Mouse (Mus musculus): ENCODE data around the gene Dnaaf5. TPM values are rescaled to one million over a fixed set of nuclear protein-coding genes. Genes with fewer than 3 reads are reported as not detected.

Gene Dnaaf5
- polyA plus RNA-seq, 1 experiment, result 26.3 TPM

GRCm38 (mm10) chr5:139208871-139209684 is 59.1 kb downstream of the Dnaaf5 start:
- H3K4me2 ChIP-seq (ENCODE audit: low read depth), result peak overlapping the region; percentile 44
- no peaks in the 10 kb centered on the region for H3K27me3 ChIP-seq (ENCODE audit: control insufficient read depth, insufficient read depth, insufficient read length)
- H3K4me3 ChIP-seq, result no peak overlapping the region
- H3ac ChIP-seq (ENCODE audit: control insufficient read depth, insufficient read length), result no peak overlapping the region
- TF ChIP-seq CEBPB (IDR thresholded peaks at IDR 0.05; ENCODE audit: insufficient read depth, poor library complexity, severe bottlenecking) (no peak), E2F4 (IDR thresholded peaks at IDR 0.05; ENCODE audit: insufficient read depth) (no peak), POLR2A (IDR thresholded peaks at IDR 0.05; ENCODE audit: insufficient read length, low read depth) (no peak), POLR2AphosphoS2 (IDR thresholded peaks at IDR 0.05; ENCODE audit: insufficient read length, low read depth) (no peak)
- peaks cover 16% of the 10 kb centered on the region for H3K36me3 ChIP-seq (ENCODE audit: control insufficient read depth, insufficient read depth)
- peaks cover 92% of the 10 kb centered on the region for H3K79me2 ChIP-seq (ENCODE audit: control insufficient read depth, insufficient read depth)

DNA sequence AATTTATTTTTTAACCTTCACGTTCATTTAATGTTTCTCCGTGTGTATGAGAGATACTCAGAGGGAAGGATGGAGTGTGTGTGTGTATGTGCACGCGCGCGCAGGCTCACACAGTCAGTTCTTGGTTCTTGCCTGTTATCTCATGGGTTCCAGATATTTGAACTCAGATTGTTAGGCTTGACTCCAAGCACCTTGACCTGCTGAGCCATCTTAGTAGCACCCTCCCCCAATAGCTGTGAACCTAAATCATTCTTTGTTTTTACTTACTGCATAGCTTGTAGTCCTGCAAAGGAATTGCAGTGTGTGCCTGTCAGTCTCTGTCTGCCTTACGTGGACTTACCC is 59.6 kb downstream of the Dnaaf5 start:
- H3ac ChIP-seq (ENCODE audit: control insufficient read depth, insufficient read length), result no peak overlapping the region
- H3K4me3 ChIP-seq, result no peak overlapping the region
- no peak overlapping the region for H3K4me2 ChIP-seq (ENCODE audit: low read depth)
- TF ChIP-seq SRF (IDR thresholded peaks at IDR 0.05; ENCODE audit: control insufficient read depth, insufficient read length, low read depth), result no peak
- no peak for TF ChIP-seq TCF3 (IDR thresholded peaks at IDR 0.05; ENCODE audit: insufficient read length, low read depth)
- TF ChIP-seq TCF12 (IDR thresholded peaks at IDR 0.05; ENCODE audit: insufficient read depth, poor library complexity, severe bottlenecking), result no peak
- no peak for TF ChIP-seq E2F4 (IDR thresholded peaks at IDR 0.05; ENCODE audit: insufficient read depth)
- no peak for TF ChIP-seq MAX (IDR thresholded peaks at IDR 0.05; ENCODE audit: low read depth)
- no peak for TF ChIP-seq POLR2A (IDR thresholded peaks at IDR 0.05; ENCODE audit: insufficient read length, low read depth)
- no peak for TF ChIP-seq MYOD1 (IDR thresholded peaks at IDR 0.05; ENCODE audit: control insufficient read depth in 1 of 3, insufficient read length in 2 of 3, low read depth in 2 of 3)
- no peak for TF ChIP-seq CEBPB (IDR thresholded peaks at IDR 0.05; ENCODE audit: insufficient read depth, poor library complexity, severe bottlenecking)
- no peak for TF ChIP-seq MYOG (IDR thresholded peaks at IDR 0.05; ENCODE audit: control insufficient read depth in 1 of 3, insufficient read depth in 1 of 3, insufficient read length in 2 of 3, low read depth in 2 of 3)
- TF ChIP-seq REST (IDR thresholded peaks at IDR 0.05; ENCODE audit: insufficient read depth, insufficient read length), result no peak
- peaks cover 92% of the 10 kb centered on the region for H3K79me2 ChIP-seq (ENCODE audit: control insufficient read depth, insufficient read depth)
- H3K36me3 ChIP-seq (ENCODE audit: control insufficient read depth, insufficient read depth), result peaks cover 16% of the 10 kb centered on the region
- H3K27me3 ChIP-seq (ENCODE audit: control insufficient read depth, insufficient read depth, insufficient read length), result no peaks in the 10 kb centered on the region

DNA sequence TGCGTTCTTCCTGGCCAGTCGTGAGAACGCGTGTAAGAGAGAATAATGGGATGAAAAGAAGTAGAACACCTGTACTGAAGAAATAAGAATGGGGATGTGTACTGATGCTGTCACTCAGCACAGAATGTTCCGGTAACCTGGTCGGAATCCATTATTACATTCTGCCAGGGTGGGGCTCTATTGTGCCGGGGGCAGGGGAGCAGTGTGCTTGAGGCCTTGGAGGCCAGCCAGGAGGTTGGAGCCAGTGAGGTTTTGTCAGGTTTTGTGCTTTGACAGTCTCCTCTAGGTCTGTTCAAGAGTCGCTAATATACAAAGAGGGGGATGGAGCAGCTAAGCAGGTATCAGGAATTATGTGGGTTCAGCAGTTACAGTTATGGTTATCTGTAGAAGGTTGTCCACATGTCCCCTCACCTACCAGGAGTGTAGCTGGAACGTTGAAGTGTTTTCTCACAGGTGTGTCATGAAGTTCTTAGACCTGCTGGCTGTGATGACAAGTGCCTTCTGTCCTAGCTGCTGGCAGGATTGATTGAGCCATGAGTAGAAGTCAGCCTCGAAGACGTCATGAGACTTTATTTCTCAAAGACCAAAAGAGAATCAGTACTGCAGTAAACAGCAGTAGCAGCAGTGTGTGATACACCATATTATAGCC is 61.8 kb downstream of the Dnaaf5 start:
- Histone ChIP-seq H3K36me3 (ENCODE audit: control insufficient read depth, insufficient read depth) (peaks cover 16% of the 10 kb centered on the region), H3K4me2 (ENCODE audit: low read depth) (no peak overlapping the region), H3K4me3 (no peak overlapping the region), H3K27me3 (ENCODE audit: control insufficient read depth, insufficient read depth, insufficient read length) (no peaks in the 10 kb centered on the region), H3K79me2 (ENCODE audit: control insufficient read depth, insufficient read depth) (peaks cover 73% of the 10 kb centered on the region), H3ac (ENCODE audit: control insufficient read depth, insufficient read length) (no peak overlapping the region)
- TF ChIP-seq TCF3 (IDR thresholded peaks at IDR 0.05; ENCODE audit: insufficient read length, low read depth) (no peak), REST (IDR thresholded peaks at IDR 0.05; ENCODE audit: insufficient read depth, insufficient read length) (no peak), USF1 (IDR thresholded peaks at IDR 0.05; ENCODE audit: low read depth) (no peak), CEBPB (IDR thresholded peaks at IDR 0.05; ENCODE audit: insufficient read depth, poor library complexity, severe bottlenecking) (no peak), MYOD1 (IDR thresholded peaks at IDR 0.05; ENCODE audit: control insufficient read depth in 1 of 3, insufficient read length in 2 of 3, low read depth in 2 of 3) (no peak), SRF (IDR thresholded peaks at IDR 0.05; ENCODE audit: control insufficient read depth, insufficient read length, low read depth) (no peak), POLR2A (IDR thresholded peaks at IDR 0.05; ENCODE audit: insufficient read length, low read depth) (no peak), TCF12 (IDR thresholded peaks at IDR 0.05; ENCODE audit: insufficient read depth, poor library complexity, severe bottlenecking) (no peak), POLR2AphosphoS2 (IDR thresholded peaks at IDR 0.05; ENCODE audit: insufficient read length, low read depth) (no peak), MAX (IDR thresholded peaks at IDR 0.05; ENCODE audit: low read depth) (no peak), E2F4 (IDR thresholded peaks at IDR 0.05; ENCODE audit: insufficient read depth) (no peak)

DNA sequence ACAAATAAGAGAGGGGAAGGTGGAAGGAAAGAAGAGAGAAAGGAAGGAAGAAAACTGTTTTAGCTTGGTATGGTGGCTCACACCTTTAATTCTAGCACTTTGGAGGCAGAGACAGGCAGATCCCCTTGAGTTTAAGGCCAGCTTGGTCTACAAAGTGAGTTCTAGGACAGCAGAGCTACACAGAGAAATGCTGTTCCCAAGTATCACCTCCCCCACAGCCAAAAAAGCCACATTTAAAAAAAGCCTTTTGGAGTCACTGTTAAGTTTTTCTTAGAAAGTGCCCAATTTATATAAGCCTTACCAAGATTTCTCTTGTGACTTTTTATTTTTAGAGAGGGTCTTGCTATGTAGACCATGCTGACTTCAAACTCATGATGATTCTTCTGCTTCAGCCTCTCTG is 64.3 kb downstream of the Dnaaf5 start:
- H3K4me3 ChIP-seq, result no peak overlapping the region
- H3K27me3 ChIP-seq (ENCODE audit: control insufficient read depth, insufficient read depth, insufficient read length), result no peaks in the 10 kb centered on the region
- no peak overlapping the region for H3K4me2 ChIP-seq (ENCODE audit: low read depth)
- no peak overlapping the region for H3ac ChIP-seq (ENCODE audit: control insufficient read depth, insufficient read length)
- TF ChIP-seq TCF12 (IDR thresholded peaks at IDR 0.05; ENCODE audit: insufficient read depth, poor library complexity, severe bottlenecking) (no peak), SRF (IDR thresholded peaks at IDR 0.05; ENCODE audit: control insufficient read depth, insufficient read length, low read depth) (no peak), MYOD1 (IDR thresholded peaks at IDR 0.05; ENCODE audit: control insufficient read depth in 1 of 3, insufficient read length in 2 of 3, low read depth in 2 of 3) (no peak), USF1 (IDR thresholded peaks at IDR 0.05; ENCODE audit: low read depth) (no peak), MYOG (IDR thresholded peaks at IDR 0.05; ENCODE audit: control insufficient read depth in 1 of 3, insufficient read depth in 1 of 3, insufficient read length in 2 of 3, low read depth in 2 of 3) (no peak), REST (IDR thresholded peaks at IDR 0.05; ENCODE audit: insufficient read depth, insufficient read length) (no peak), MAX (IDR thresholded peaks at IDR 0.05; ENCODE audit: low read depth) (no peak)
- H3K36me3 ChIP-seq (ENCODE audit: control insufficient read depth, insufficient read depth), result peaks cover 16% of the 10 kb centered on the region
- H3K79me2 ChIP-seq (ENCODE audit: control insufficient read depth, insufficient read depth), result peaks cover 55% of the 10 kb centered on the region

- TF ChIP-seq MYOD1 (IDR thresholded peaks at IDR 0.05; ENCODE audit: control insufficient read depth in 1 of 3, insufficient read length in 2 of 3, low read depth in 2 of 3), result peak in 1 of 3 experiments; percentile 1
- TF ChIP-seq CEBPB (IDR thresholded peaks at IDR 0.05; ENCODE audit: insufficient read depth, poor library complexity, severe bottlenecking), result no peak
- H3K4me2 ChIP-seq (ENCODE audit: low read depth), result peak overlapping the region; percentile 36
- H3ac ChIP-seq (ENCODE audit: control insufficient read depth, insufficient read length), result no peak overlapping the region
- H3K4me3 ChIP-seq, result no peak overlapping the region
- peaks cover 9% of the 10 kb centered on the region for H3K36me3 ChIP-seq (ENCODE audit: control insufficient read depth, insufficient read depth)
- H3K27me3 ChIP-seq (ENCODE audit: control insufficient read depth, insufficient read depth, insufficient read length), result no peaks in the 10 kb centered on the region
- H3K79me2 ChIP-seq (ENCODE audit: control insufficient read depth, insufficient read depth), result peaks cover 46% of the 10 kb centered on the region
These were observed 65.2 kb downstream of the Dnaaf5 start for GRCm38 (mm10) chr5:139215184-139215583.
